Mouse (Mus musculus) gastrocnemius, adult 2 months (tissue): ENCODE data around the gene Trpm1. TPM values are rescaled to one million over a fixed set of nuclear protein-coding genes. Genes with fewer than 3 reads are reported as not detected.
A peak's percentile ranks its signal among the peaks of the same experiment; 100 is the strongest.

Experiments used
- DNase-seq: peaks from one replicate; pipeline ENCODE4 v3.0.0; 2022
- H3K27ac ChIP-seq: fragments of 200-600 bp; 2 replicates; pipeline ENCODE4 v1.8.1; 2022; ENCODE audit warnings: mild to moderate bottlenecking
- H3K4me3 ChIP-seq: fragments of 200-600 bp; 2 replicates; pipeline ENCODE4 v1.8.1; 2022; ENCODE audit warnings: mild to moderate bottlenecking, moderate library complexity
- CTCF ChIP-seq: fragments of 200-600 bp; IDR thresholded peaks from 2 replicates; pipeline ENCODE4 v1.8.1; 2022; ENCODE audit warnings: antibody characterized with exemption, mild to moderate bottlenecking, moderate library complexity
- intact Hi-C: fragments of 180-260 bp; cut with DNase I; formaldehyde crosslinking; loops from one replicate; pipeline ENCODE4 v1.15.1; 2025
- total RNA-seq, 2 experiments: library from RNA; stranded (reverse); gene quantifications; 2 replicates each; pipeline ENCODE4 v1.2.3; 2021

Trpm1 gene
- total RNA-seq, 2 experiments from 2014 or later: 0.48 to 0.59 TPM

DNA sequence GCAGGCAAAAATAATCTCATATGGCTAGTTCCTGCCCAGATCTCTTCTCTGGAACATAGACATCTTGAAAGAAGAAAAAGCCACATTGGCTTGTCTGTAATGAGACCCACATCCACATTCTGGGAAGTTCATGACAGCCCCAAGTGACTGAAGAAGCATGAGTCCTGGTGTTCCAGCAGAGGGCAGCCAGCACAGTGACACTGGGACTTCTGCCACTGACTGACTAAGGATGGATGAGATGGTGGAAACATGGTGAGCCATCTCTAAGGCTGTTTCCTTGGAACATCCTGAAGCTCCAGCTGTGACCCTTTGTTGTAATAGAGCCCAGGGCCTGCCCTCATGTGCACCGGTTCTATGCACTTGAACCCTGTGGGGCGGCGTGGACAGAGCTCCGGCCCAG lies 25.7 kb downstream of the Trpm1 start:
- peak; percentile 64 for DNase-seq
- TF ChIP-seq CTCF: peak; percentile 61
- H3K27ac ChIP-seq: no peak overlapping the region
- intact Hi-C loops: no loop called here
- no peak overlapping the region for H3K4me3 ChIP-seq

- no peak for DNase-seq
- peak overlapping the region; percentile 86 for H3K27ac ChIP-seq
- TF ChIP-seq CTCF: no peak
- H3K4me3 ChIP-seq: no peak overlapping the region
- intact Hi-C loops: loop anchor here (5.0 kb wide), 1 partner anchor 47 kb away; no protein-coding TSS in a partner anchor
Measured at GRCm38 (mm10) chr7:64185203-64185931, 31.7 kb downstream of the Trpm1 start.

DNA sequence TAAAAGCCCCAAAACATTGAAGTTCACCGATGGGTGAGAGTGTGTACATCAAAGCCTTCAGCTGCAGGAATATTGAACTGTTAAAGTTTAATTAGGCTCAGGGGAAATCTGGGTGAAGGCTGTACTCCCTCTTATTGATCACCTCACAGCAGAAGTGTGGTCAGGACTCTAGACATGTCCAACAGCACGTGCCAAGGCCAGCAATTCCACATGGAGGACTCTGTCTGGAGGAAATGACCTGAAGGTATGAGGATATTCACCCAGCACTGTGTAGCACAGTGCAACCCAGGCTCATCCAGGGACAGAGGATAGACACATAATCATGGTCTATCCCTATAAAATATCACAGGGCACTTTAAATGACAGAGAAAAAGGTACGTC lies 32.3 kb downstream of the Trpm1 start:
- TF ChIP-seq CTCF: no peak
- Histone ChIP-seq H3K4me3 (no peak overlapping the region), H3K27ac (peak overlapping the region; percentile 86)
- intact Hi-C loops: loop anchor here (5.0 kb wide), 1 partner anchor 46 kb away; no protein-coding TSS in a partner anchor
- no peak for DNase-seq

DNA sequence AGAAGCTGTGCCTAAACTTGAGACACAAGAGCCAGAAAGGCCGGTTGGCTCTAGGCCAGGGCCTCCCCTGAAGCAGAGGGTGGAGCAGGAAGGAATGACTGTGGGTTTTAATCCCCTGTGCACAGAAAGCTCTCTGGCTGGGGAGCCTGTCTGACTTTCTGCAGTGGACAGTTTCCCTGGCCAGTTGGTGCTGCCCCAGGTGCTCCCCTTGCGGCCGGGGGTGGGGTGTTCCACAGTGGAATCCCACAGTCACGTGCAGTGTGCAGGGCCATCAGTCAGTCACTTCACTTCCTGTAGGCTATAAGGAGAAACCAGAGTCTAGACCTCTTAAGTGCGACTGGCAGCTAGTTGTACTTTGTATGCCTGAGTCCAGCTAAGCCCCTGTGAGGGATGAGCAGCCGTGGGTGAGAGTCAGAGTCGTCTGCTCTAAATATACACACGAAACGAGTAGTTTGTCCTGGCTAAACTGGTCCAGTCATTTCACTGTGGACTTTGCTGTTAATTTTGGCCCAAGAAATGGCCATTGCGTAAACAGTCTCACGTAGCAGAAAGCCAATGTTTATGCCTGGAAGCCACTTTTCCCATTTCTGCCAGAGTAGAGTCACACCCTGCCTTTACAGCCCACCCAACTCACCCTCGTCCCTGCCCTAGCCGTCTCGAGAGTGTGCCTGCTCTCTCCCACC lies 38.8 kb downstream of the Trpm1 start:
- intact Hi-C loops: no loop called here
- TF ChIP-seq CTCF: peak; percentile 34; the same call in 1 of the 2 replicates
- peak; percentile 78 for DNase-seq
- peak overlapping the region; percentile 77 for H3K27ac ChIP-seq
- no peak overlapping the region for H3K4me3 ChIP-seq

- no peak for TF ChIP-seq CTCF
- DNase-seq: no peak
Measured at GRCm38 (mm10) chr7:64193476-64193875, 39.8 kb downstream of the Trpm1 start.

DNA sequence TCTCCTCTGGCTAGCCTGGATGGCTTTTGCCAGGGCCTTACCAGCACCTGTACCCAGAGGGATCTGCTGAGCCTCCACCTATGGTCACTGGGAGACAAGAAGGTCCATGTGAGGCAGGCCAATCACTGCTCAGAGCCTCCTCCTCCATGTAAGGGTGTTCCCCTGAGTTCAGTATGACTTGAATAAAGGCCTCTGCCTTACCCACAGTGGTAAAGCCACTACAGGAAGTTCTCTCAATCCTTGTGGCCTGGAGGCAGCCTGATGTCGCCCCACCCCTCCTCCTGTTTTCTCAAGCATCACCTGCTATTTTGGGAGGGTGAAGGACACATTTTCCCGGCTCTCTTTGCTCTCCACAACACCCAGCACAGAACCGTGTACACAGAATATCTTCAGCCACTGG lies 42.5 kb downstream of the Trpm1 start:
- Histone ChIP-seq H3K4me3 (no peak overlapping the region), H3K27ac (no peak overlapping the region)
- intact Hi-C loops: no loop called here
- DNase-seq: no peak
- TF ChIP-seq CTCF: no peak

More at GRCm38 (mm10) chr7:64193476-64193875, 39.8 kb downstream of the Trpm1 start:
- intact Hi-C loops: no loop called here
- Histone ChIP-seq H3K27ac (peak overlapping the region; percentile 77; the same call in 1 of the 2 replicates), H3K4me3 (no peak overlapping the region)

DNA sequence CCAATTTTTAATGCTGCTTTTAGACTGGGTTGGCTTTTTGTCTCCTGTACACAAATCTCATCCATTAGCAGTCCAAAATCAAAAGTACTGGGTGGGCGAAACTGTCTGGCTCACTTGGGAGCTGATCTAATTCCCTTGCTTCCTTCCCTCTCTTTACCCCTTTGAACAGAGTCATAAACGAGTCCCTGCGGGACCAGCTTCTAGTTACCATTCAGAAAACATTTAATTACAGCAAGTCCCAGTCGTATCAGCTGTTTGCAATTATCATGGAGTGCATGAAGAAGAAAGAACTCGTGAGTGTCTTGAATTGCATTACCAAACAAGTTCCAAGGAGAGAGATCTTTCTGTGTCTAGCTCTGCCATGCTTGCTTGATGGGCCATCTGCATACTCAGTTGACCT lies 55.1 kb downstream of the Trpm1 start:
- no peak for DNase-seq
- intact Hi-C loops: no loop called here
- Histone ChIP-seq H3K4me3 (no peak overlapping the region), H3K27ac (no peak overlapping the region)
- no peak for TF ChIP-seq CTCF

DNA sequence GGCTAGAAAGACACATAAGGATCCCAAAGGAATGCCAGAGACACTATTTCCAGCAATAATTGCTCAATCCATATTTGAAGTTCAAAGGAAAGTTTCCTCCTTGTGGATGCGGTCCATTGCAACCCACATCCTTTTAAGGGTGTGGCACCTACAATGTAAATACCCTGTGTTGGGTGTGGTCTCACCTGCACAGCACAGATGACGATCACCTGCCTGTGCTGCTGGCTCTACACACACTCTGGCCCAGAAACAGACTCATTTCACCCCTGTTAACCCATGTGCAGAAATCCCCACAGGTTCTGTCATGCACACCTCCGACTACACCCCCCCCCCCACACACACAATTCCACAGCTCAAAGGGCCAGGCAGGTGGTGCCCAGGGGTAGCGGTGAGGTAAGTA lies 59.2 kb downstream of the Trpm1 start:
- no peak for DNase-seq
- no peak for TF ChIP-seq CTCF
- Histone ChIP-seq H3K4me3 (no peak overlapping the region), H3K27ac (no peak overlapping the region)
- intact Hi-C loops: no loop called here

DNA sequence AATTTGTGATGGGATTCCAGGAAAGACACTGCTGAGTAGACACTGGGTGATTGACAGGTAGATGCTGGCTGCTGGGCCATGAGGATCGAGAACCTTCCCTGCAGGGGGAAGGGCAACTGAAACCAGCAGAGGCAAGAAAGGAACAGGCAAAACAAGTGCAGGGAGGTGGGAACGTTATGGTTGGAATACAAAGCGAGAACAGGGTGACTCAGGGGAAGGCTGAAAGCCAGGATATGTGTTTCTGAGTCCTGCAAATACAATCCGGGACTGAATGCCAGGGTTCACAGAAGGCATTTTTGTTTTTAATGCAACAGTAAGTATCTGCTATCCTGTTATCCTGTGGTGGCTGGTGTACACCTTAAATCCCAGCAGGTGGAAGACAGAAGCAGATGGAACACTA lies 60.4 kb downstream of the Trpm1 start:
- Histone ChIP-seq H3K4me3 (no peak overlapping the region), H3K27ac (no peak overlapping the region)
- no peak for TF ChIP-seq CTCF
- DNase-seq: no peak
- intact Hi-C loops: no loop called here

- intact Hi-C loops: no loop called here
Measured at GRCm38 (mm10) chr7:64215613-64216012, 62.0 kb downstream of the Trpm1 start.

GRCm38 (mm10) chr7:64217428-64217827 lies 63.8 kb downstream of the Trpm1 start:
- intact Hi-C loops: no loop called here
- H3K27ac ChIP-seq: no peak overlapping the region
- TF ChIP-seq CTCF: no peak
- DNase-seq: no peak
- H3K4me3 ChIP-seq: no peak overlapping the region

More at GRCm38 (mm10) chr7:64215613-64216012, 62.0 kb downstream of the Trpm1 start:
- no peak for DNase-seq
- Histone ChIP-seq H3K4me3 (no peak overlapping the region), H3K27ac (no peak overlapping the region)
- TF ChIP-seq CTCF: no peak

GRCm38 (mm10) chr7:64219765-64220164 lies 66.1 kb downstream of the Trpm1 start:
- no peak overlapping the region for H3K27ac ChIP-seq
- H3K4me3 ChIP-seq: no peak overlapping the region
- intact Hi-C loops: no loop called here
- no peak for DNase-seq
- TF ChIP-seq CTCF: no peak

DNA sequence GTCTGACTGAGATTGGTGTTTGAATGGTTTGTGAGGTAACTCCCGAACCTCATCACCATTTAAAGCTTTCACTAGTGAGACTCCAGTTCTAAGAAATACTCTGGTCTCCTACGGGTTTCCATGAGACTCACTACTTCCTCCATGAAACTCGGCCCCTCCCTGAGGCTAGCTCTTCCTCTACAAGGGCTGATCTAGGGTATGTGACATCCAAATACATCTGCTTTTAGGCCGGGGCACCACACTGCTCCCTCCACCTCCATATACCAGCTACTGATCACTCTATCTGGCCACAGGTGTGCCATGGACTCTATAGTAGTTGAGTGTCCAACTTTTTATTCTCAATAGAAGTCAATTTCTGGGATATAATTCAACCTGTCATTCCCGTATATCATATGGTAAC lies 69.6 kb downstream of the Trpm1 start:
- TF ChIP-seq CTCF: no peak
- Histone ChIP-seq H3K4me3 (no peak overlapping the region), H3K27ac (no peak overlapping the region)
- intact Hi-C loops: no loop called here
- DNase-seq: no peak
